Mouse (Mus musculus) kidney, postnatal 0 days (tissue): ENCODE measurements around the gene Lpar5. TPM values are rescaled to one million over a fixed set of nuclear protein-coding genes. Genes with fewer than 3 reads are reported as not detected.

Source experiments
- ATAC-seq: fragments of 200-750 bp; cut with Nextera tagmentation; replicated peaks from 2 replicates; pipeline ENCODE4 v1.8.0; 2017; ENCODE audit warnings: low read depth, moderate number of reproducible peaks, moderate TSS enrichment, moderate library complexity; ENCODE audit not compliant: low FRiP score
- DNase-seq: peaks from one replicate; pipeline ENCODE4 v3.0.0-alpha.2; 2016; ENCODE audit warnings: low spot score
- H3K27ac ChIP-seq: fragments of 300-500 bp; sonication (generic); 2 replicates; pipeline ENCODE4 v1.5.1; 2014; ENCODE audit warnings: mild to moderate bottlenecking
- H3K27me3 ChIP-seq: fragments of 300-500 bp; sonication (generic); 2 replicates; pipeline ENCODE4 v1.6.1; 2014; ENCODE audit warnings: low read length, mixed read lengths; ENCODE audit not compliant: insufficient read depth
- H3K36me3 ChIP-seq: fragments of 300-500 bp; sonication (generic); 2 replicates; pipeline ENCODE4 v1.6.1; 2014; ENCODE audit warnings: low read length, mixed read lengths; ENCODE audit not compliant: insufficient read depth
- H3K4me1 ChIP-seq: fragments of 300-500 bp; sonication (generic); replicated peaks from 2 replicates; pipeline ENCODE4 v1.6.1; 2014; ENCODE audit warnings: antibody characterized with exemption, low read length, mixed read lengths; ENCODE audit not compliant: insufficient read depth
- H3K4me2 ChIP-seq: fragments of 300-500 bp; sonication (generic); 2 replicates; pipeline ENCODE4 v1.6.1; 2014; ENCODE audit warnings: mild to moderate bottlenecking, low read length, moderate library complexity, mixed read lengths
- H3K4me3 ChIP-seq: fragments of 300-500 bp; sonication (generic); replicated peaks from 2 replicates; pipeline ENCODE4 v1.5.1; 2014; ENCODE audit warnings: low read depth, low read length
- H3K9ac ChIP-seq: fragments of 300-500 bp; sonication (generic); 2 replicates; pipeline ENCODE4 v1.6.1; 2014; ENCODE audit warnings: low read depth, low read length
- H3K9me3 ChIP-seq: fragments of 300-500 bp; sonication (generic); replicated peaks from 2 replicates; pipeline ENCODE4 v1.6.1; 2016; ENCODE audit warnings: low read length, inconsistent platforms, mixed read lengths
- CTCF ChIP-seq: IDR thresholded peaks from 2 replicates; pipeline ENCODE4 v1.5.1; 2016; ENCODE audit warnings: antibody characterized with exemption, low read depth, mild to moderate bottlenecking, moderate library complexity
- WGBS: fragments of 180-500 bp; shearing (Covaris S2); extraction: QIAGEN DNeasy Blood & Tissue Kit; methylation state at CpG from one replicate; pipeline ENCODE4 v1.1.7; 2014; 5-methylcytosine and 5-hydroxymethylcytosine counted together
- polyA plus RNA-seq: library from polyadenylated mRNA; unstranded; fragments of >200 nt; fragmentation: Nextera tagmentation; extraction: Ambion mirVana; gene quantifications from 2 replicates; pipeline ENCODE4 v1.2.1, GENCODE M21; 2015

The Lpar5 gene
- polyA plus RNA-seq, 1 experiment from 2014 or later, result 0.30 TPM

- DNase-seq, result no peak
- no peak for TF ChIP-seq CTCF
- Histone ChIP-seq H3K9ac (peak overlapping the region; percentile 41; the same call in 1 of the 2 replicates), H3K27me3 (no peaks in the 10 kb centered on the region), H3K4me2 (peak overlapping the region; percentile 72), H3K9me3 (no peaks in the 10 kb centered on the region), H3K27ac (no peak overlapping the region; the same call in 1 of the 2 replicates), H3K36me3 (no peaks in the 10 kb centered on the region), H3K4me1 (no peaks in the 10 kb centered on the region), H3K4me3 (peak overlapping the region; percentile 32)
- no peak for ATAC-seq
- WGBS, result 24% methylated on average over 25 of the region's 25 CpGs
Observed at GRCm38 (mm10) chr6:125081394-125081793, 13.7 kb downstream of the Lpar5 start.

- H3K9ac ChIP-seq, result peak overlapping the region; percentile 41; the same call in 1 of the 2 replicates
- TF ChIP-seq CTCF, result peak; percentile 97
- WGBS, result 24% methylated on average over 45 of the region's 45 CpGs
- ATAC-seq, result peak; percentile 89
- peak overlapping the region; percentile 72 for H3K4me2 ChIP-seq
- DNase-seq, result peak; percentile 98
- H3K4me1 ChIP-seq, result no peaks in the 10 kb centered on the region
- no peaks in the 10 kb centered on the region for H3K9me3 ChIP-seq
- H3K4me3 ChIP-seq, result peak overlapping the region; percentile 32
- no peak overlapping the region; the same call in 1 of the 2 replicates for H3K27ac ChIP-seq
- H3K36me3 ChIP-seq, result no peaks in the 10 kb centered on the region
- no peaks in the 10 kb centered on the region for H3K27me3 ChIP-seq
Observed at GRCm38 (mm10) chr6:125081797-125082560, 14.3 kb downstream of the Lpar5 start.

- no peak for TF ChIP-seq CTCF
- 82% methylated on average over 7 of the region's 7 CpGs for WGBS
- Histone ChIP-seq H3K4me2 (no peak overlapping the region), H3K9me3 (no peaks in the 10 kb centered on the region), H3K36me3 (no peaks in the 10 kb centered on the region), H3K27ac (no peak overlapping the region), H3K4me3 (no peak overlapping the region), H3K4me1 (no peaks in the 10 kb centered on the region), H3K27me3 (no peaks in the 10 kb centered on the region), H3K9ac (no peak overlapping the region)
- no peak for ATAC-seq
- no peak for DNase-seq
Observed at GRCm38 (mm10) chr6:125082801-125083386, 15.2 kb downstream of the Lpar5 start.

GRCm38 (mm10) chr6:125084424-125084823 lies 16.7 kb downstream of the Lpar5 start:
- Histone ChIP-seq H3K4me2 (no peak overlapping the region), H3K4me1 (0 out of 2 replicates have a peak, but pooled peaks cover 2% of the 10 kb centered on the region), H3K36me3 (no peaks in the 10 kb centered on the region), H3K9me3 (no peaks in the 10 kb centered on the region), H3K4me3 (no peak overlapping the region), H3K27ac (no peak overlapping the region), H3K9ac (no peak overlapping the region), H3K27me3 (no peaks in the 10 kb centered on the region)
- peak; percentile 96 for TF ChIP-seq CTCF
- 3% methylated on average over 4 of the region's 4 CpGs for WGBS
- 0 out of 2 replicates have a peak, but pooled peaks have one; percentile 2 for ATAC-seq
- peak; percentile 94 for DNase-seq

- Histone ChIP-seq H3K4me1 (peaks cover 17% of the 10 kb centered on the region), H3K36me3 (no peaks in the 10 kb centered on the region), H3K27ac (peak overlapping the region; percentile 92), H3K4me3 (no peak overlapping the region), H3K9ac (no peak overlapping the region), H3K4me2 (no peak overlapping the region), H3K27me3 (no peaks in the 10 kb centered on the region), H3K9me3 (no peaks in the 10 kb centered on the region)
- DNase-seq, result no peak
- no peak for ATAC-seq
- no peak for TF ChIP-seq CTCF
- 74% methylated on average over 3 of the region's 3 CpGs for WGBS
Observed at GRCm38 (mm10) chr6:125087937-125088336, 20.2 kb downstream of the Lpar5 start.

- DNase-seq (peak; percentile 98), ATAC-seq (peak; percentile 90)
- no peaks in the 10 kb centered on the region for H3K9me3 ChIP-seq
- no peak overlapping the region for H3K4me3 ChIP-seq
- 0 out of 2 replicates have a peak overlapping the region, but pooled peaks have one; percentile 2 for H3K9ac ChIP-seq
- H3K27me3 ChIP-seq, result no peaks in the 10 kb centered on the region
- H3K27ac ChIP-seq, result peak overlapping the region; percentile 92
- peaks cover 17% of the 10 kb centered on the region for H3K4me1 ChIP-seq
- H3K4me2 ChIP-seq, result peak overlapping the region; percentile 49; the same call in 1 of the 2 replicates
- TF ChIP-seq CTCF, result peak; percentile 48; the same call in 1 of the 2 replicates
- no peaks in the 10 kb centered on the region for H3K36me3 ChIP-seq
- WGBS, result 1% methylated on average over 20 of the region's 20 CpGs
Observed at GRCm38 (mm10) chr6:125088561-125089321, 21.0 kb downstream of the Lpar5 start.
